Mouse (Mus musculus) megakaryocyte, embryonic 14.5 days (primary cell): Measurements from ENCODE around the gene Daam2. TPM values are rescaled to one million over a fixed set of nuclear protein-coding genes. Genes with fewer than 3 reads are reported as not detected.

Experiments used
- H3K27me3 ChIP-seq: replicated peaks from 2 replicates; pipeline ENCODE3; 2012; ENCODE audit warnings: inconsistent platforms
- H3K36me3 ChIP-seq: replicated peaks from 2 replicates; pipeline ENCODE3; 2012; ENCODE audit warnings: low read length, inconsistent platforms, mixed read lengths
- H3K4me1 ChIP-seq: 2 replicates; pipeline ENCODE4 v1.6.1; 2012; ENCODE audit warnings: inconsistent platforms
- H3K4me3 ChIP-seq: replicated peaks from 2 replicates; pipeline ENCODE3; 2012; ENCODE audit warnings: moderate library complexity, mild to moderate bottlenecking, inconsistent platforms
- H3K9me3 ChIP-seq: 2 replicates; pipeline ENCODE4 v1.6.1; 2012; ENCODE audit warnings: inconsistent platforms
- FLI1 ChIP-seq: IDR thresholded peaks from 2 replicates; pipeline ENCODE4 v1.6.1; 2012; ENCODE audit warnings: low read length, inconsistent platforms, mixed read lengths
- GATA1 ChIP-seq: IDR thresholded peaks from 3 replicates; pipeline ENCODE4 v1.6.1; 2012; ENCODE audit warnings: mixed read lengths, low read length, inconsistent platforms, borderline replicate concordance
- polyA plus RNA-seq: library from polyadenylated mRNA; stranded (reverse); fragments of >175 nt; gene quantifications from 2 replicates; pipeline ENCODE4 v1.2.3, GENCODE M21; 2012; ENCODE audit warnings: low replicate concordance; ENCODE audit not compliant: insufficient read depth

Gene Daam2
- polyA plus RNA-seq, 1 experiment, result not detected

- H3K4me1 ChIP-seq, result no peaks in the 10 kb centered on the region
- H3K4me3 ChIP-seq, result no peak overlapping the region
- no peaks in the 10 kb centered on the region for H3K36me3 ChIP-seq
- no peak for TF ChIP-seq FLI1
- no peak for TF ChIP-seq GATA1
- H3K9me3 ChIP-seq, result peaks cover 24% of the 10 kb centered on the region
- H3K27me3 ChIP-seq, result no peaks in the 10 kb centered on the region
These were observed 42.1 kb downstream of the Daam2 start for GRCm38 (mm10) chr17:49522002-49522401.

- Histone ChIP-seq H3K27me3 (no peaks in the 10 kb centered on the region), H3K9me3 (peaks cover 29% of the 10 kb centered on the region), H3K4me1 (no peaks in the 10 kb centered on the region), H3K4me3 (no peak overlapping the region), H3K36me3 (no peaks in the 10 kb centered on the region)
- TF ChIP-seq FLI1, result no peak
- TF ChIP-seq GATA1, result no peak
These were observed 43.5 kb downstream of the Daam2 start for GRCm38 (mm10) chr17:49520674-49521073.

GRCm38 (mm10) chr17:49519576-49520247 is 44.4 kb downstream of the Daam2 start:
- H3K36me3 ChIP-seq, result no peaks in the 10 kb centered on the region
- H3K9me3 ChIP-seq, result peaks cover 34% of the 10 kb centered on the region
- no peaks in the 10 kb centered on the region for H3K27me3 ChIP-seq
- H3K4me1 ChIP-seq, result no peaks in the 10 kb centered on the region
- no peak overlapping the region for H3K4me3 ChIP-seq
- no peak for TF ChIP-seq GATA1
- TF ChIP-seq FLI1, result no peak

- TF ChIP-seq FLI1 (no peak), GATA1 (no peak)
- H3K27me3 ChIP-seq, result no peaks in the 10 kb centered on the region
- H3K36me3 ChIP-seq, result no peaks in the 10 kb centered on the region
- H3K9me3 ChIP-seq, result peaks cover 43% of the 10 kb centered on the region
- no peak overlapping the region for H3K4me3 ChIP-seq
- H3K4me1 ChIP-seq, result no peaks in the 10 kb centered on the region
These were observed 47.1 kb downstream of the Daam2 start for GRCm38 (mm10) chr17:49517091-49517490.

- peaks cover 45% of the 10 kb centered on the region for H3K9me3 ChIP-seq
- H3K27me3 ChIP-seq, result no peaks in the 10 kb centered on the region
- no peak for TF ChIP-seq FLI1
- TF ChIP-seq GATA1, result no peak
- H3K4me1 ChIP-seq, result no peaks in the 10 kb centered on the region
- H3K36me3 ChIP-seq, result no peaks in the 10 kb centered on the region
- H3K4me3 ChIP-seq, result no peak overlapping the region
These were observed 48.5 kb downstream of the Daam2 start for GRCm38 (mm10) chr17:49515678-49516077.

GRCm38 (mm10) chr17:49515141-49515540 is 49.0 kb downstream of the Daam2 start:
- no peaks in the 10 kb centered on the region for H3K27me3 ChIP-seq
- H3K4me3 ChIP-seq, result no peak overlapping the region
- no peaks in the 10 kb centered on the region for H3K4me1 ChIP-seq
- TF ChIP-seq FLI1 (no peak), GATA1 (no peak)
- peaks cover 42% of the 10 kb centered on the region for H3K9me3 ChIP-seq
- no peaks in the 10 kb centered on the region for H3K36me3 ChIP-seq

- Histone ChIP-seq H3K4me1 (no peaks in the 10 kb centered on the region), H3K4me3 (no peak overlapping the region), H3K27me3 (no peaks in the 10 kb centered on the region), H3K9me3 (peaks cover 46% of the 10 kb centered on the region), H3K36me3 (no peaks in the 10 kb centered on the region)
- TF ChIP-seq GATA1 (no peak), FLI1 (no peak)
These were observed 51.5 kb downstream of the Daam2 start for GRCm38 (mm10) chr17:49512671-49513085.

GRCm38 (mm10) chr17:49509431-49509830 is 54.7 kb downstream of the Daam2 start:
- Histone ChIP-seq H3K27me3 (no peaks in the 10 kb centered on the region), H3K36me3 (no peaks in the 10 kb centered on the region), H3K4me3 (no peak overlapping the region), H3K9me3 (peaks cover 32% of the 10 kb centered on the region), H3K4me1 (no peaks in the 10 kb centered on the region)
- no peak for TF ChIP-seq GATA1
- TF ChIP-seq FLI1, result no peak

- Histone ChIP-seq H3K27me3 (no peaks in the 10 kb centered on the region), H3K4me3 (no peak overlapping the region), H3K4me1 (no peaks in the 10 kb centered on the region), H3K9me3 (peaks cover 10% of the 10 kb centered on the region; the same call in 1 of the 2 replicates), H3K36me3 (no peaks in the 10 kb centered on the region)
- TF ChIP-seq GATA1 (no peak), FLI1 (no peak)
These were observed 60.8 kb downstream of the Daam2 start for GRCm38 (mm10) chr17:49503246-49503900.

- H3K9me3 ChIP-seq, result peaks cover 10% of the 10 kb centered on the region; the same call in 1 of the 2 replicates
- no peak for TF ChIP-seq GATA1
- TF ChIP-seq FLI1, result no peak
- H3K27me3 ChIP-seq, result no peaks in the 10 kb centered on the region
- no peaks in the 10 kb centered on the region for H3K36me3 ChIP-seq
- no peaks in the 10 kb centered on the region for H3K4me1 ChIP-seq
- H3K4me3 ChIP-seq, result no peak overlapping the region
These were observed 63.9 kb downstream of the Daam2 start for GRCm38 (mm10) chr17:49500234-49500633.
